Mouse (Mus musculus): Measurements from ENCODE around the gene Cyp4f40. TPM values are rescaled to one million over a fixed set of nuclear protein-coding genes. Genes with fewer than 3 reads are reported as not detected.
"Not testable (repeated sequence)": the region's sequence is repeated elsewhere in the genome, so short reads cannot be mapped to it uniquely, and the experiment has no call there.

Cyp4f40 gene
- polyA plus RNA-seq, 2 experiments from 2014 or later: not detected

DNA sequence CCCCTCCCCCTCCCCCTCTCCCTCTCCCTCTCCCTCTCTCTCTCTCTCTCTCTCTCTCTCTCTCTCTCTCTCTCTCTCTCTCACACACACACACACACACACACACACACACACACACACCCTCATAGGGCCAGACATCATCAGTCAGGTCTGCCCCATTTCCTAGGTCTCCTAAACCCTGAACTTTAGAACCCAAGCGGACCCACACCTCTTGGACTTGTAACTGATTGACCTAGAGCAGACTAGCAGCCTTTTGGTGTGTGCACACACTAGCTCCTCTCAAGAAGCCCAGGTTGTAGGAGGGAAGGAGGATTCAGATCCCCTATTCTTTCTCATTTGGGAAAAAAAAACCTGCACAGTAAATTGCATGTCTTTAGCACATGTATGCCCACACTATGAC is 63.5 kb downstream of the Cyp4f40 start:
- ATAC-seq: not testable (repeated sequence)

DNA sequence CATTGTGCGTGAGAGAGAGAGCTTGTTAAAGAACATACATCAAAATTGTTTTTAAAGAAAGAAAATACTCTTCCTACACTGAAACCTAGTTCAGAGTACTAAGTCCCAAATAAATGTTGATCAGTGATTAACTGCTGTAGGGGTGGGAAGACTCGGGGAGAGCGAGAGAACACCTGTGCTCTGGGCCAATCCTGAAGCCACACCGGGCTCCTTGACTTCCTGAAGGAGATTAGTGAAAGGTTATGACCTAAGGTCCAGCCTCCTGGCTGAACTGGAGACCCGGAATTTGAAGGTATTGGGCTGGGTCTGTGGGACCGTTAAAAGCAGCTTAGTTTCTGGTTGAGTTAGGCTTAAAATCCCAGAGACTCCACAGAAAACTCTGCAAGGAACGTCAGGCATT is 64.1 kb downstream of the Cyp4f40 start:
- ATAC-seq: no peak

DNA sequence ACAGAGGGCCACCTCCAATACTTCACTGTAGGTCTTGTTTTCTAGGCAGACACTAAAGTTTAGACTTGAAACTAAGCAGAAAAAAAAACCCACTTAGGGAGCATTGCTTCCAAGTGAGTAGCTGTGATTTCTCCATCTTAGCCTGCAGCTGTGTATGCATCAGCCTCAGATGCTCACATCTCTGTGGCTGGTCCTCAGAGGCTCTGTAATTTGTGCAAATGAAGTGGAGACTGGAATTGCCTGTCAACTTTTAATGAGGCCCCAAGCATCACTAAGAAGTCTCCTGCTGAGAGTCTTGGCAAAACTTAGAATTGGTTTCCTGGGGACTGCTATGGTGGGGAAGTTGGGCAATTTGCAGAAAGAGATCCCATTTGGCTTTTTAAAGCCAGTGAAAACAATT is 67.7 kb downstream of the Cyp4f40 start:
- not testable (repeated sequence) for ATAC-seq

Other genes with a start within 250 kb of the Cyp4f40 start
- 100 to 1,000 TPM in 1 of 2 experiments, 10 to 100 TPM in 1; 86.6 to 132 TPM for gene Pglyrp2, start 234.7 kb upstream of the Cyp4f40 start, polyA plus RNA-seq (2017; shearing (Covaris generic))
- 1 to 10 TPM in 1 of 2 experiments, under 1 TPM in 1; 0.58 to 1.2 TPM for gene Cyp4f39, start 206.2 kb upstream of the Cyp4f40 start, polyA plus RNA-seq (2017; shearing (Covaris generic))
- gene Cyp4f17, start 152.8 kb upstream of the Cyp4f40 start, polyA plus RNA-seq (2017; shearing (Covaris generic)): 10 to 100 TPM; 11.0 to 13.1 TPM
- 10 to 100 TPM in 1 of 2 experiments, 1 to 10 TPM in 1; 7.3 to 21.3 TPM for gene Cyp4f16, start 122.3 kb upstream of the Cyp4f40 start, polyA plus RNA-seq (2017; shearing (Covaris generic))
- gene Cyp4f37, start 37.6 kb upstream of the Cyp4f40 start, polyA plus RNA-seq (2017; shearing (Covaris generic)): not detected
- gene Cyp4f15, start 26.7 kb downstream of the Cyp4f40 start, polyA plus RNA-seq (2017; shearing (Covaris generic)): not detected
- 10 to 100 TPM; 45.8 to 50.5 TPM for gene Zfp871, start 129.4 kb downstream of the Cyp4f40 start, polyA plus RNA-seq (2017; shearing (Covaris generic))
- under 1 TPM; 0.22 to 0.98 TPM for gene Zfp811, start 151.0 kb downstream of the Cyp4f40 start, polyA plus RNA-seq (2017; shearing (Covaris generic))
- 1 to 10 TPM; 4.3 to 6.8 TPM for gene Zfp799, start 171.4 kb downstream of the Cyp4f40 start, polyA plus RNA-seq (2017; shearing (Covaris generic))
- 10 to 100 TPM; 11.6 to 13.8 TPM for gene Zfp870, start 232.7 kb downstream of the Cyp4f40 start, polyA plus RNA-seq (2017; shearing (Covaris generic))